Mouse (Mus musculus) CH12.LX (cell line): ENCODE results near the gene Myog. TPM values are rescaled to one million over a fixed set of nuclear protein-coding genes. Genes with fewer than 3 reads are reported as not detected.
"Not testable (repeated sequence)": the region's sequence is repeated elsewhere in the genome, so short reads cannot be mapped to it uniquely, and the experiment has no call there.

Experiments used
- DNase-seq: peaks from one replicate; pipeline ENCODE4 v3.0.0-alpha.2; 2013; ENCODE audit errors: extremely low read depth
- H3K27ac ChIP-seq: 2 replicates; pipeline ENCODE4 v1.5.1; 2012; ENCODE audit warnings: low read depth, mild to moderate bottlenecking, control low read depth, moderate library complexity; ENCODE audit not compliant: insufficient read depth
- H3K27me3 ChIP-seq: replicated peaks from 2 replicates; pipeline ENCODE3; 2012; ENCODE audit warnings: inconsistent platforms
- H3K36me3 ChIP-seq, 2 experiments: replicated peaks in 1 of 2; 2 replicates each; pipeline versions ENCODE3 to v1.6.1; 2012; ENCODE audit warnings: inconsistent platforms in 1 of 2, low read length in 1 of 2, mild to moderate bottlenecking in 1 of 2, mixed read lengths in 1 of 2, moderate library complexity in 1 of 2; ENCODE audit not compliant: control insufficient read depth in 1 of 2, insufficient read depth in 1 of 2
- H3K4me1 ChIP-seq, 2 experiments: 2 replicates each; pipeline ENCODE4 v1.6.1; 2012; ENCODE audit warnings: inconsistent platforms in 1 of 2, moderate library complexity in 1 of 2; ENCODE audit not compliant: insufficient read depth in 2 of 2, control insufficient read depth in 1 of 2
- H3K4me2 ChIP-seq: 2 replicates; pipeline ENCODE4 v1.6.1; 2012; ENCODE audit warnings: low read depth, mild to moderate bottlenecking, control low read depth; ENCODE audit not compliant: poor library complexity, insufficient read depth, severe bottlenecking
- H3K4me3 ChIP-seq, 3 experiments: fragments of 150-350 bp in 1 of 3; sonication (generic) in 1 of 3; replicated peaks in 1 of 3; 2 replicates each; pipeline versions ENCODE3 to v1.5.1; 2011 to 2012; ENCODE audit warnings: low read depth in 2 of 3, low read length in 2 of 3, mild to moderate bottlenecking in 2 of 3, moderate library complexity in 2 of 3, control low read depth in 1 of 3, improper control_type of control experiment in 1 of 3, inconsistent platforms in 1 of 3, mixed read lengths in 1 of 3; ENCODE audit not compliant: poor library complexity in 1 of 3
- H3K79me2 ChIP-seq: replicated peaks from 2 replicates; pipeline ENCODE4 v1.6.1; 2012; ENCODE audit warnings: mild to moderate bottlenecking, moderate library complexity; ENCODE audit not compliant: control insufficient read depth, poor library complexity, insufficient read depth, severe bottlenecking; ENCODE audit errors: extremely low read depth
- H3K9ac ChIP-seq: 2 replicates; pipeline ENCODE4 v1.6.1; 2012; ENCODE audit warnings: low read depth, mild to moderate bottlenecking, control low read depth, moderate library complexity; ENCODE audit not compliant: insufficient read depth
- H3K9me3 ChIP-seq: replicated peaks from 2 replicates; pipeline ENCODE3; 2012; ENCODE audit warnings: low read length, inconsistent platforms, mixed read lengths
- BHLHE40 ChIP-seq: IDR thresholded peaks from 2 replicates; pipeline ENCODE4 v1.6.1; 2011; ENCODE audit warnings: mild to moderate bottlenecking, low read depth, low read length, improper control_type of control experiment
- CHD1 ChIP-seq: IDR thresholded peaks from 2 replicates; pipeline ENCODE4 v1.6.1; 2012; ENCODE audit warnings: low read depth, low read length, improper control_type of control experiment, inconsistent platforms
- CTCF ChIP-seq, 2 experiments: IDR thresholded peaks in 1 of 2; conservative IDR thresholded peaks in 1 of 2; 2 replicates each; pipeline ENCODE4 v1.5.1; 2011 to 2012; ENCODE audit warnings: low read depth in 2 of 2, low read length in 2 of 2, improper control_type of control experiment in 1 of 2, inconsistent platforms in 1 of 2, mild to moderate bottlenecking in 1 of 2, moderate library complexity in 1 of 2
- E2F4 ChIP-seq: IDR thresholded peaks from 2 replicates; pipeline ENCODE4 v1.6.1; 2011; ENCODE audit warnings: low read depth, low read length, improper control_type of control experiment; ENCODE audit not compliant: insufficient replicate concordance
- EP300 ChIP-seq: IDR thresholded peaks from 2 replicates; pipeline ENCODE4 v1.6.1; 2011; ENCODE audit warnings: low read length, improper control_type of control experiment
- GABPA ChIP-seq: IDR thresholded peaks from 2 replicates; pipeline ENCODE4 v1.6.1; 2012; ENCODE audit warnings: low read depth, low read length, improper control_type of control experiment, inconsistent platforms; ENCODE audit not compliant: insufficient replicate concordance
- HCFC1 ChIP-seq: IDR thresholded peaks from 2 replicates; pipeline ENCODE4 v1.6.1; 2012; ENCODE audit warnings: low read depth, mild to moderate bottlenecking, inconsistent platforms, low read length, improper control_type of control experiment
- IRF4 ChIP-seq: IDR thresholded peaks from 2 replicates; pipeline ENCODE4 v1.6.1; 2014; ENCODE audit warnings: low read depth, mild to moderate bottlenecking, inconsistent platforms, low read length, improper control_type of control experiment
- JUN ChIP-seq: IDR thresholded peaks from 2 replicates; pipeline ENCODE4 v1.6.1; 2011; ENCODE audit warnings: low read depth, mild to moderate bottlenecking, low read length, improper control_type of control experiment, moderate library complexity; ENCODE audit not compliant: insufficient read depth
- JUND ChIP-seq: conservative IDR thresholded peaks from 2 replicates; pipeline ENCODE4 v1.6.1; 2011; ENCODE audit warnings: low read depth, low read length, improper control_type of control experiment
- MAFK ChIP-seq: IDR thresholded peaks from 2 replicates; pipeline ENCODE4 v1.6.1; 2011; ENCODE audit warnings: low read length, improper control_type of control experiment; ENCODE audit not compliant: insufficient replicate concordance
- MAZ ChIP-seq: IDR thresholded peaks from 2 replicates; pipeline ENCODE4 v1.6.1; 2012; ENCODE audit warnings: low read depth, mild to moderate bottlenecking, inconsistent platforms, low read length, improper control_type of control experiment, moderate library complexity
- NELFE ChIP-seq: IDR thresholded peaks from 2 replicates; pipeline ENCODE4 v1.6.1; 2011; ENCODE audit warnings: low read depth, low read length, improper control_type of control experiment
- NRF1 ChIP-seq: IDR thresholded peaks from 2 replicates; pipeline ENCODE4 v1.6.1; 2014; ENCODE audit warnings: low read depth, mild to moderate bottlenecking, inconsistent platforms, low read length, improper control_type of control experiment, moderate library complexity
- SMC3 ChIP-seq: IDR thresholded peaks from 2 replicates; pipeline ENCODE4 v1.6.1; 2011; ENCODE audit warnings: low read depth, low read length, improper control_type of control experiment
- TBP ChIP-seq: conservative IDR thresholded peaks from 2 replicates; pipeline ENCODE4 v1.6.1; 2011; ENCODE audit warnings: low read depth, low read length, improper control_type of control experiment
- TCF12 ChIP-seq: IDR thresholded peaks from 2 replicates; pipeline ENCODE4 v1.6.1; 2014; ENCODE audit warnings: low read depth, mild to moderate bottlenecking, inconsistent platforms, low read length, improper control_type of control experiment
- USF2 ChIP-seq: conservative IDR thresholded peaks from 2 replicates; pipeline ENCODE4 v1.6.1; 2011; ENCODE audit warnings: low read depth, low read length, improper control_type of control experiment
- dilution Hi-C: fragments of 300-500 bp; cut with MboI; formaldehyde crosslinking; loops from 2 replicates; pipeline ENCODE4 v1.14.3; 2020; ENCODE audit warnings: low sequenced_read_pairs; ENCODE audit not compliant: extremely low pct_unique_long_range_greater_than_20kb, extremely low pct_ligation_motif_present
- in situ Hi-C: fragments of 300-500 bp; cut with MboI; formaldehyde crosslinking; loops from 3 replicates; pipeline ENCODE4 v1.14.3; 2019; ENCODE audit warnings: low sequenced_read_pairs, low pct_ligation_motif_present, low pct_unique_long_range_greater_than_20kb, mixed read lengths
- polyA plus RNA-seq: library from polyadenylated mRNA; unstranded; fragments of >175 nt; gene quantifications from 2 replicates; pipeline ENCODE4 v1.2.1, GENCODE M21; 2012; ENCODE audit warnings: low read depth; ENCODE audit not compliant: insufficient read length
- total RNA-seq, 2 experiments: library from RNA; depleted of rRNA; stranded (reverse); fragments of 300-350 nt in 1 of 2; fragments of >200 nt in 1 of 2; gene quantifications; 2 replicates each; pipeline ENCODE4 v1.2.3; 2012 to 2014

The Myog gene
- total and polyA plus RNA-seq, 3 experiments: not detected

- Histone ChIP-seq H3K27me3 (no peaks in the 10 kb centered on the region), H3K4me3 (no peak overlapping the region), H3K9me3 (peaks cover 4% of the 10 kb centered on the region), H3K4me1 (peaks cover 5 to 42% of the 10 kb centered on the region in 2 experiments; a peak in 3 of 4 replicates), H3K79me2 (no peaks in the 10 kb centered on the region), H3K9ac (no peak overlapping the region), H3K4me2 (no peak overlapping the region), H3K36me3 (no peaks in the 10 kb centered on the region), H3K27ac (no peak overlapping the region)
- dilution Hi-C loops (no loop called here), in situ Hi-C loops (loop anchor here (10.0 kb wide), 1 partner anchor 48 kb away; no protein-coding TSS in a partner anchor)
- no peak for TF ChIP-seq SMC3
- TF ChIP-seq GABPA: no peak
- TF ChIP-seq EP300: no peak
- TF ChIP-seq TCF12: no peak
- no peak for TF ChIP-seq NRF1
- TF ChIP-seq MAFK: no peak
- no peak for TF ChIP-seq E2F4
- no peak for TF ChIP-seq IRF4
- no peak for TF ChIP-seq NELFE
- no peak for TF ChIP-seq CHD1
- TF ChIP-seq JUN: no peak
- TF ChIP-seq CTCF (conservative IDR thresholded peaks at IDR 0.05 in 1 of 2, IDR thresholded peaks at IDR 0.05 in 1 of 2; ENCODE audit: low read depth in 2 of 2, low read length in 2 of 2): no peak
- TF ChIP-seq TBP: no peak
- no peak for TF ChIP-seq HCFC1
- TF ChIP-seq MAZ: no peak
- TF ChIP-seq BHLHE40: no peak
- TF ChIP-seq JUND: no peak
- no peak for TF ChIP-seq USF2
- DNase-seq: no peak
Measured at GRCm38 (mm10) chr1:134246590-134246989, 43.2 kb upstream of the Myog start.

- H3K27ac ChIP-seq, H3K4me2 ChIP-seq, H3K36me3 ChIP-seq, H3K9me3 ChIP-seq, H3K9ac ChIP-seq, DNase-seq, H3K79me2 ChIP-seq, H3K4me3 ChIP-seq, dilution Hi-C loops, H3K27me3 ChIP-seq: not testable (repeated sequence)
- in situ Hi-C loops: loop anchor here (10.0 kb wide), 1 partner anchor 45 kb away; no protein-coding TSS in a partner anchor
- peaks cover 2 to 11% of the 10 kb centered on the region in 2 experiments; a peak in 2 of 4 replicates for H3K4me1 ChIP-seq
Measured at GRCm38 (mm10) chr1:134249681-134250080, 40.1 kb upstream of the Myog start.
